ENCODE assay signal across 10 mouse cellular contexts in the genomic region with DNA sequence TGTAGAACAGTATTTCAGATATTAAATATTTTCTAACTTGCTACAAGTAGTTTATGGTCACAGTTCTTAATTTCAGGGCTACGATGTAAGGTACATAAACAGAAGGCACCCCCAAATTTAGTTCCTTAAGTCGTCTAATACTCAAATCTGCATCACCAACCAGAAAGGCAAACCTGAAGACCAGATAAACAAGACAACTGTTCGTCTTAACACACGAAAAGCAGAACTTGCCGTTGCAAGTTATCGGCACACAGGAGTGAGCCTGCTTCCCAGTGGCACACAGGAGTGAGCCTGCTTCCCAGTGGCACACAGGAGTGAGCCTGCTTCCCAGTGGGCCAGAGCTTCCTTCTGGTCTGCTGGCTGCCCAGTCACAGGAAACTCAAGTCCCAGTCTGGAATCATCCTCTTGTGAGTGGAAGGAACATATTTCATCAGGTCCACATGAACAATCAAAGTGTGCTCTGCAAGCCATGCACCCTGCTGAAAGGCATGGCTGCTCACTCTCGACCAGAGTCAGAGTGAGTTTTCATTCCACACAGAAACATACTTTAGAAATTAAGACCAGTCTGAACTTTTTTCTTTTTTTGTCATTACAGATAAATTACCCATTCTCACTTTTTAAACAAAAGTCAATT.
DNase-seq lines count a peak whose midpoint lies in the region; ATAC-seq and TF ChIP-seq lines count a peak whose summit lies in the region.
"Had no signal": no experiment of that assay in that cellular context is flagged by ENCODE, and none has a peak within 500 bp of the region (broad histone marks: within the 10 kb centered on the region; RNA-seq: fewer than 3 reads in every experiment).

No protein-coding gene starts in this region.

- no peaks in the 10 kb centered on the region for H3K36me3 ChIP-seq in hindbrain, embryonic 10.5 days
- no peaks in the 10 kb centered on the region for H3K36me3 ChIP-seq in hindbrain, embryonic 16.5 days (ENCODE audit: control insufficient read depth, insufficient read depth, low read length)
- no peaks in the 10 kb centered on the region for H3K36me3 ChIP-seq in hindbrain, embryonic 11.5 days (ENCODE audit: control insufficient read depth, insufficient read depth, low read length)
- no peaks in the 10 kb centered on the region for H3K36me3 ChIP-seq in liver, embryonic 15.5 days (replicated peaks)

- H3K27me3 ChIP-seq in hindbrain, embryonic 10.5 days (ENCODE audit: insufficient read depth, poor library complexity, severe bottlenecking) = no peaks in the 10 kb centered on the region
- no peaks in the 10 kb centered on the region for H3K27me3 ChIP-seq in hindbrain, embryonic 16.5 days (replicated peaks; ENCODE audit: control insufficient read depth, insufficient read depth, low read length)
- H3K27me3 ChIP-seq in Patski = no peaks in the 10 kb centered on the region
- H3K27me3 ChIP-seq in hindbrain, embryonic 11.5 days (ENCODE audit: control insufficient read depth, insufficient read depth, low read length) = no peaks in the 10 kb centered on the region
- H3K27me3 ChIP-seq in liver, embryonic 15.5 days = no peaks in the 10 kb centered on the region
- H3K27me3 ChIP-seq: CH12.LX had no signal

- in situ Hi-C loops in Patski (cut with MboI; ENCODE audit: low pct_unique_long_range_greater_than_20kb) = no loop called here

- H3K4me2 ChIP-seq in hindbrain, embryonic 16.5 days (ENCODE audit: low read length) = no peak overlapping the region
- no peak overlapping the region; the same call in 1 of the 2 replicates for H3K4me2 ChIP-seq in hindbrain, embryonic 11.5 days (replicated peaks; ENCODE audit: low read depth, low read length)
- peak overlapping the region; percentile 44 for H3K4me2 ChIP-seq in liver, embryonic 15.5 days

- CTCF ChIA-PET in Patski (lab: Charles Lee) = interaction anchor here (0.7 to 1.2 kb wide), 2 partner anchors 10 to 24 kb away, joined by 3 read pairs; no protein-coding TSS in a partner anchor

- DNase-seq in hindbrain, embryonic 10.5 days (ENCODE audit: low spot score) = no peak
- no peak for DNase-seq in Patski (ENCODE audit: low read depth, low spot score)
- DNase-seq in hindbrain, embryonic 11.5 days (ENCODE audit: low spot score) = no peak
- DNase-seq in natural killer cell, adult 2 months (ENCODE audit: low spot score in 2 of 2) = no peak
- no peak for DNase-seq in cerebellum, postnatal 36 days
- DNase-seq: cerebellum, adult 9-11 months had no signal

- TF ChIP-seq CTCF in Patski (IDR thresholded peaks at IDR 0.05) = no peak

- 62% methylated on average over 7 of the region's 7 CpGs for WGBS in hindbrain, embryonic 10.5 days
- 72% methylated on average over 7 of the region's 7 CpGs for WGBS in hindbrain, embryonic 16.5 days
- 66% methylated on average over 7 of the region's 7 CpGs for WGBS in hindbrain, embryonic 11.5 days
- 15% methylated on average over 7 of the region's 7 CpGs for WGBS in liver, embryonic 15.5 days (ENCODE audit: insufficient replicate concordance)

- no peaks in the 10 kb centered on the region for H3K9me3 ChIP-seq in hindbrain, embryonic 10.5 days
- no peaks in the 10 kb centered on the region for H3K9me3 ChIP-seq in hindbrain, embryonic 16.5 days (ENCODE audit: control insufficient read depth, low read length)
- H3K9me3 ChIP-seq in hindbrain, embryonic 11.5 days (ENCODE audit: control insufficient read depth, low read length) = no peaks in the 10 kb centered on the region
- no peaks in the 10 kb centered on the region for H3K9me3 ChIP-seq in liver, embryonic 15.5 days (replicated peaks)

- ATAC-seq in hindbrain, embryonic 16.5 days = no peak
- peak; percentile 39 for ATAC-seq in Patski
- ATAC-seq in hindbrain, embryonic 11.5 days (ENCODE audit: low FRiP score) = no peak
- no peak for ATAC-seq in liver, embryonic 15.5 days (ENCODE audit: insufficient read depth)
- ATAC-seq in erythroid progenitor cell, adult 5-6 weeks (replicated peaks; ENCODE audit: low FRiP score, poor library complexity, severe bottlenecking) = no peak

- POLR2A ChIA-PET in Patski (lab: Charles Lee) = no interaction called here

- peaks cover 86% of the 10 kb centered on the region for H3K4me1 ChIP-seq in hindbrain, embryonic 10.5 days (replicated peaks)
- H3K4me1 ChIP-seq in hindbrain, embryonic 16.5 days (ENCODE audit: control insufficient read depth, insufficient read depth, low read depth, low read length) = peaks cover 23% of the 10 kb centered on the region
- peaks cover 14% of the 10 kb centered on the region for H3K4me1 ChIP-seq in hindbrain, embryonic 11.5 days (replicated peaks; ENCODE audit: control insufficient read depth, insufficient read depth, low read length)
- peaks cover 17% of the 10 kb centered on the region; the same call in 1 of the 2 replicates for H3K4me1 ChIP-seq in liver, embryonic 15.5 days (replicated peaks)

- no peak overlapping the region for H3K9ac ChIP-seq in hindbrain, embryonic 16.5 days (ENCODE audit: low read depth, low read length)
- H3K9ac ChIP-seq in hindbrain, embryonic 11.5 days (ENCODE audit: low read depth, low read length) = no peak overlapping the region
- no peak overlapping the region for H3K9ac ChIP-seq in liver, embryonic 15.5 days

- peak overlapping the region; percentile 50; the same call in 1 of the 2 replicates for H3K27ac ChIP-seq in hindbrain, embryonic 10.5 days
- H3K27ac ChIP-seq in hindbrain, embryonic 16.5 days (ENCODE audit: low read depth, low read length) = no peak overlapping the region
- H3K27ac ChIP-seq in hindbrain, embryonic 11.5 days (ENCODE audit: low read depth, low read length) = no peak overlapping the region
- H3K27ac ChIP-seq in liver, embryonic 15.5 days (replicated peaks) = no peak overlapping the region

- peak overlapping the region; percentile 36 for H3K4me3 ChIP-seq in hindbrain, embryonic 10.5 days
- no peak overlapping the region for H3K4me3 ChIP-seq in hindbrain, embryonic 16.5 days (ENCODE audit: low read length)
- H3K4me3 ChIP-seq in hindbrain, embryonic 11.5 days (ENCODE audit: low read depth, low read length) = peak overlapping the region; percentile 0; the same call in 1 of the 2 replicates
- H3K4me3 ChIP-seq in liver, embryonic 15.5 days (replicated peaks) = peak overlapping the region; percentile 17; the same call in 1 of the 2 replicates
